Mouse (Mus musculus): ENCODE measurements around the gene Man2a1. TPM values are rescaled to one million over a fixed set of nuclear protein-coding genes. Genes with fewer than 3 reads are reported as not detected.

The Man2a1 gene
- total RNA-seq (2023): 10 to 100 TPM; 43.5 to 49.7 TPM

GRCm38 (mm10) chr17:64600372-64601090, at the start of gene Man2a1:
Gene Man2a1 (plus strand): TSS chr17:64600736.

Other genes starting within 250 kb of the Man2a1 start
- gene 4930583I09Rik, start 235.3 kb downstream of the Man2a1 start, total RNA-seq (2023): not detected

All from neutrophil, adult 59 days (primary cell).